Mouse (Mus musculus) kidney, postnatal 0 days (tissue): ENCODE data around the gene Creg2. TPM values are rescaled to one million over a fixed set of nuclear protein-coding genes. Genes with fewer than 3 reads are reported as not detected.

Source experiments
- ATAC-seq: fragments of 200-750 bp; cut with Nextera tagmentation; replicated peaks from 2 replicates; pipeline ENCODE4 v1.8.0; 2017; ENCODE audit warnings: low read depth, moderate number of reproducible peaks, moderate TSS enrichment, moderate library complexity; ENCODE audit not compliant: low FRiP score
- DNase-seq: peaks from one replicate; pipeline ENCODE4 v3.0.0-alpha.2; 2016; ENCODE audit warnings: low spot score
- H3K27ac ChIP-seq: fragments of 300-500 bp; sonication (generic); 2 replicates; pipeline ENCODE4 v1.5.1; 2014; ENCODE audit warnings: mild to moderate bottlenecking
- H3K27me3 ChIP-seq: fragments of 300-500 bp; sonication (generic); 2 replicates; pipeline ENCODE4 v1.6.1; 2014; ENCODE audit warnings: low read length, mixed read lengths; ENCODE audit not compliant: insufficient read depth
- H3K36me3 ChIP-seq: fragments of 300-500 bp; sonication (generic); 2 replicates; pipeline ENCODE4 v1.6.1; 2014; ENCODE audit warnings: low read length, mixed read lengths; ENCODE audit not compliant: insufficient read depth
- H3K4me1 ChIP-seq: fragments of 300-500 bp; sonication (generic); replicated peaks from 2 replicates; pipeline ENCODE4 v1.6.1; 2014; ENCODE audit warnings: antibody characterized with exemption, low read length, mixed read lengths; ENCODE audit not compliant: insufficient read depth
- H3K4me2 ChIP-seq: fragments of 300-500 bp; sonication (generic); 2 replicates; pipeline ENCODE4 v1.6.1; 2014; ENCODE audit warnings: mild to moderate bottlenecking, low read length, moderate library complexity, mixed read lengths
- H3K4me3 ChIP-seq: fragments of 300-500 bp; sonication (generic); replicated peaks from 2 replicates; pipeline ENCODE4 v1.5.1; 2014; ENCODE audit warnings: low read depth, low read length
- H3K9ac ChIP-seq: fragments of 300-500 bp; sonication (generic); 2 replicates; pipeline ENCODE4 v1.6.1; 2014; ENCODE audit warnings: low read depth, low read length
- H3K9me3 ChIP-seq: fragments of 300-500 bp; sonication (generic); replicated peaks from 2 replicates; pipeline ENCODE4 v1.6.1; 2016; ENCODE audit warnings: low read length, inconsistent platforms, mixed read lengths
- CTCF ChIP-seq: IDR thresholded peaks from 2 replicates; pipeline ENCODE4 v1.5.1; 2016; ENCODE audit warnings: antibody characterized with exemption, low read depth, mild to moderate bottlenecking, moderate library complexity
- WGBS: fragments of 180-500 bp; shearing (Covaris S2); extraction: QIAGEN DNeasy Blood & Tissue Kit; methylation state at CpG from one replicate; pipeline ENCODE4 v1.1.7; 2014; 5-methylcytosine and 5-hydroxymethylcytosine counted together
- polyA plus RNA-seq: library from polyadenylated mRNA; unstranded; fragments of >200 nt; fragmentation: Nextera tagmentation; extraction: Ambion mirVana; gene quantifications from 2 replicates; pipeline ENCODE4 v1.2.1, GENCODE M21; 2015

Gene Creg2
- polyA plus RNA-seq, 1 experiment from 2014 or later = 0.05 TPM

GRCm38 (mm10) chr1:39688573-39688972 is 37.3 kb upstream of the Creg2 start:
- Histone ChIP-seq H3K9ac (no peak overlapping the region), H3K9me3 (no peaks in the 10 kb centered on the region), H3K4me3 (no peak overlapping the region), H3K4me1 (peaks cover 7% of the 10 kb centered on the region; the same call in 1 of the 2 replicates), H3K4me2 (no peak overlapping the region), H3K36me3 (no peaks in the 10 kb centered on the region), H3K27ac (no peak overlapping the region), H3K27me3 (no peaks in the 10 kb centered on the region)
- no peak for ATAC-seq
- 79% methylated on average over 6 of the region's 6 CpGs for WGBS
- no peak for DNase-seq
- TF ChIP-seq CTCF = no peak

GRCm38 (mm10) chr1:39687279-39687678 is 36.0 kb upstream of the Creg2 start:
- no peak for ATAC-seq
- no peak overlapping the region for H3K27ac ChIP-seq

GRCm38 (mm10) chr1:39685841-39686240 is 34.6 kb upstream of the Creg2 start:
- no peaks in the 10 kb centered on the region for H3K27me3 ChIP-seq
- WGBS = 0% methylated on average over 1 of the region's 1 CpGs
- ATAC-seq = 0 out of 2 replicates have a peak, but pooled peaks have one; percentile 44

More at GRCm38 (mm10) chr1:39687279-39687678, 36.0 kb upstream of the Creg2 start:
- H3K4me3 ChIP-seq = no peak overlapping the region
- no peaks in the 10 kb centered on the region for H3K27me3 ChIP-seq
- H3K9me3 ChIP-seq = no peaks in the 10 kb centered on the region
- H3K4me2 ChIP-seq = no peak overlapping the region
- no peaks in the 10 kb centered on the region for H3K36me3 ChIP-seq
- no peak overlapping the region for H3K9ac ChIP-seq
- WGBS = 25% methylated on average over 9 of the region's 9 CpGs
- peaks cover 7% of the 10 kb centered on the region; the same call in 1 of the 2 replicates for H3K4me1 ChIP-seq
- TF ChIP-seq CTCF = no peak
- DNase-seq = peak; percentile 44

GRCm38 (mm10) chr1:39681638-39682037 is 30.4 kb upstream of the Creg2 start:
- ATAC-seq (no peak), DNase-seq (no peak)
- Histone ChIP-seq H3K9me3 (no peaks in the 10 kb centered on the region), H3K27me3 (no peaks in the 10 kb centered on the region), H3K4me1 (no peaks in the 10 kb centered on the region), H3K4me3 (no peak overlapping the region), H3K9ac (no peak overlapping the region), H3K27ac (no peak overlapping the region), H3K36me3 (no peaks in the 10 kb centered on the region), H3K4me2 (no peak overlapping the region)
- 89% methylated on average over 5 of the region's 5 CpGs for WGBS
- TF ChIP-seq CTCF = no peak

More at GRCm38 (mm10) chr1:39685841-39686240, 34.6 kb upstream of the Creg2 start:
- Histone ChIP-seq H3K4me2 (no peak overlapping the region), H3K4me3 (no peak overlapping the region), H3K27ac (no peak overlapping the region), H3K36me3 (no peaks in the 10 kb centered on the region), H3K9me3 (no peaks in the 10 kb centered on the region), H3K9ac (no peak overlapping the region), H3K4me1 (peaks cover 7% of the 10 kb centered on the region; the same call in 1 of the 2 replicates)
- peak; percentile 96 for DNase-seq
- TF ChIP-seq CTCF = peak; percentile 91

- Histone ChIP-seq H3K27ac (no peak overlapping the region), H3K4me3 (no peak overlapping the region), H3K4me1 (no peaks in the 10 kb centered on the region), H3K9ac (no peak overlapping the region), H3K36me3 (no peaks in the 10 kb centered on the region), H3K9me3 (no peaks in the 10 kb centered on the region), H3K4me2 (no peak overlapping the region), H3K27me3 (no peaks in the 10 kb centered on the region)
- ATAC-seq (no peak), DNase-seq (no peak)
- WGBS = 67% methylated on average over 6 of the region's 6 CpGs
- TF ChIP-seq CTCF = peak; percentile 56
Measured at GRCm38 (mm10) chr1:39680546-39680945, 29.3 kb upstream of the Creg2 start.

GRCm38 (mm10) chr1:39678883-39679282 is 27.6 kb upstream of the Creg2 start:
- Histone ChIP-seq H3K4me1 (no peaks in the 10 kb centered on the region), H3K36me3 (no peaks in the 10 kb centered on the region), H3K4me2 (no peak overlapping the region), H3K9me3 (no peaks in the 10 kb centered on the region), H3K27me3 (no peaks in the 10 kb centered on the region), H3K27ac (no peak overlapping the region), H3K4me3 (no peak overlapping the region), H3K9ac (no peak overlapping the region)
- DNase-seq = no peak
- no peak for TF ChIP-seq CTCF
- no peak for ATAC-seq
- WGBS = 69% methylated on average over 8 of the region's 8 CpGs
